Mouse (Mus musculus): ENCODE measurements around the gene Vhl.
A peak's percentile ranks its signal among the peaks of the same experiment; 100 is the strongest.

The Vhl gene

GRCm38 (mm10) chr6:113638302-113639040 is 14.7 kb downstream of the Vhl start, which contains the start of gene Irak2:
TSS of gene Irak2 (plus strand) at chr6:113638467.
- Histone ChIP-seq H3K9me3 (ENCODE audit: low read length) (no peaks in the 10 kb centered on the region), H3K27me3 (ENCODE audit: insufficient read depth, low read length) (no peaks in the 10 kb centered on the region), H3K4me1 (replicated peaks; ENCODE audit: low read depth, low read length) (peaks cover 39% of the 10 kb centered on the region), H3K36me3 (ENCODE audit: insufficient read depth, low read length) (no peaks in the 10 kb centered on the region), H3K4me3 (replicated peaks; ENCODE audit: low read length) (peak within 1 kb of the TSS; percentile 64)
- TF ChIP-seq CTCF (conservative IDR thresholded peaks at IDR 0.05; ENCODE audit: low read length) (peak; percentile 62), POU5F1 (IDR thresholded peaks at IDR 0.05; ENCODE audit: borderline replicate concordance, low read length) (no peak)

- no peak for TF ChIP-seq CTCF (conservative IDR thresholded peaks at IDR 0.05; ENCODE audit: low read length)
- no peak for TF ChIP-seq POU5F1 (IDR thresholded peaks at IDR 0.05; ENCODE audit: borderline replicate concordance, low read length)
- TF ChIP-seq NANOG (IDR thresholded peaks at IDR 0.05; ENCODE audit: borderline replicate concordance, low read length) = no peak
- Histone ChIP-seq H3K36me3 (ENCODE audit: insufficient read depth, low read length) (no peaks in the 10 kb centered on the region), H3K9me3 (ENCODE audit: low read length) (no peaks in the 10 kb centered on the region), H3K27me3 (ENCODE audit: insufficient read depth, low read length) (no peaks in the 10 kb centered on the region), H3K4me1 (replicated peaks; ENCODE audit: low read depth, low read length) (peaks cover 36% of the 10 kb centered on the region), H3K4me3 (replicated peaks; ENCODE audit: low read length) (no peak overlapping the region)
These were observed 15.4 kb downstream of the Vhl start for GRCm38 (mm10) chr6:113639201-113639600.

- peaks cover 10% of the 10 kb centered on the region for H3K4me1 ChIP-seq (replicated peaks; ENCODE audit: low read depth, low read length)
- H3K4me3 ChIP-seq (replicated peaks; ENCODE audit: low read length) = no peak overlapping the region
- H3K27me3 ChIP-seq (ENCODE audit: insufficient read depth, low read length) = no peaks in the 10 kb centered on the region
- TF ChIP-seq POU5F1 (IDR thresholded peaks at IDR 0.05; ENCODE audit: borderline replicate concordance, low read length) = no peak
- no peak for TF ChIP-seq CTCF (conservative IDR thresholded peaks at IDR 0.05; ENCODE audit: low read length)
- TF ChIP-seq NANOG (IDR thresholded peaks at IDR 0.05; ENCODE audit: borderline replicate concordance, low read length) = no peak
- no peaks in the 10 kb centered on the region for H3K9me3 ChIP-seq (ENCODE audit: low read length)
- H3K36me3 ChIP-seq (ENCODE audit: insufficient read depth, low read length) = no peaks in the 10 kb centered on the region
These were observed 18.8 kb downstream of the Vhl start for GRCm38 (mm10) chr6:113642605-113643004.

- no peaks in the 10 kb centered on the region for H3K27me3 ChIP-seq (ENCODE audit: insufficient read depth, low read length)
- TF ChIP-seq CTCF (conservative IDR thresholded peaks at IDR 0.05; ENCODE audit: low read length) (no peak), POU5F1 (IDR thresholded peaks at IDR 0.05; ENCODE audit: borderline replicate concordance, low read length) (no peak), NANOG (IDR thresholded peaks at IDR 0.05; ENCODE audit: borderline replicate concordance, low read length) (no peak)
- no peaks in the 10 kb centered on the region for H3K9me3 ChIP-seq (ENCODE audit: low read length)
- no peak overlapping the region for H3K4me3 ChIP-seq (replicated peaks; ENCODE audit: low read length)
- peaks cover 7% of the 10 kb centered on the region for H3K4me1 ChIP-seq (replicated peaks; ENCODE audit: low read depth, low read length)
- no peaks in the 10 kb centered on the region for H3K36me3 ChIP-seq (ENCODE audit: insufficient read depth, low read length)
These were observed 19.3 kb downstream of the Vhl start for GRCm38 (mm10) chr6:113643021-113643420.

- Histone ChIP-seq H3K9me3 (ENCODE audit: low read length) (no peaks in the 10 kb centered on the region), H3K4me1 (replicated peaks; ENCODE audit: low read depth, low read length) (no peaks in the 10 kb centered on the region; the same call in 1 of the 2 replicates), H3K36me3 (ENCODE audit: insufficient read depth, low read length) (no peaks in the 10 kb centered on the region), H3K27me3 (ENCODE audit: insufficient read depth, low read length) (no peaks in the 10 kb centered on the region), H3K4me3 (replicated peaks; ENCODE audit: low read length) (no peak overlapping the region)
- TF ChIP-seq NANOG (IDR thresholded peaks at IDR 0.05; ENCODE audit: borderline replicate concordance, low read length) (no peak), POU5F1 (IDR thresholded peaks at IDR 0.05; ENCODE audit: borderline replicate concordance, low read length) (no peak), CTCF (conservative IDR thresholded peaks at IDR 0.05; ENCODE audit: low read length) (no peak)
These were observed 20.2 kb downstream of the Vhl start for GRCm38 (mm10) chr6:113643967-113644366.

GRCm38 (mm10) chr6:113644808-113645207 is 21.0 kb downstream of the Vhl start:
- Histone ChIP-seq H3K27me3 (ENCODE audit: insufficient read depth, low read length) (no peaks in the 10 kb centered on the region), H3K9me3 (ENCODE audit: low read length) (no peaks in the 10 kb centered on the region), H3K4me1 (replicated peaks; ENCODE audit: low read depth, low read length) (peaks cover 5% of the 10 kb centered on the region), H3K4me3 (replicated peaks; ENCODE audit: low read length) (no peak overlapping the region), H3K36me3 (ENCODE audit: insufficient read depth, low read length) (no peaks in the 10 kb centered on the region)
- TF ChIP-seq CTCF (conservative IDR thresholded peaks at IDR 0.05; ENCODE audit: low read length) (no peak), NANOG (IDR thresholded peaks at IDR 0.05; ENCODE audit: borderline replicate concordance, low read length) (no peak), POU5F1 (IDR thresholded peaks at IDR 0.05; ENCODE audit: borderline replicate concordance, low read length) (no peak)

- H3K4me1 ChIP-seq (replicated peaks; ENCODE audit: low read depth, low read length) = peaks cover 51% of the 10 kb centered on the region
- no peak overlapping the region for H3K4me3 ChIP-seq (replicated peaks; ENCODE audit: low read length)
- H3K9me3 ChIP-seq (ENCODE audit: low read length) = no peaks in the 10 kb centered on the region
- no peaks in the 10 kb centered on the region for H3K36me3 ChIP-seq (ENCODE audit: insufficient read depth, low read length)
- H3K27me3 ChIP-seq (ENCODE audit: insufficient read depth, low read length) = no peaks in the 10 kb centered on the region
- TF ChIP-seq CTCF (conservative IDR thresholded peaks at IDR 0.05; ENCODE audit: low read length) = no peak
- TF ChIP-seq NANOG (IDR thresholded peaks at IDR 0.05; ENCODE audit: borderline replicate concordance, low read length) = no peak
- no peak for TF ChIP-seq POU5F1 (IDR thresholded peaks at IDR 0.05; ENCODE audit: borderline replicate concordance, low read length)
These were observed 25.8 kb downstream of the Vhl start for GRCm38 (mm10) chr6:113649346-113650196.

- TF ChIP-seq CTCF (conservative IDR thresholded peaks at IDR 0.05; ENCODE audit: low read length) = no peak
- TF ChIP-seq NANOG (IDR thresholded peaks at IDR 0.05; ENCODE audit: borderline replicate concordance, low read length) = no peak
- no peak for TF ChIP-seq POU5F1 (IDR thresholded peaks at IDR 0.05; ENCODE audit: borderline replicate concordance, low read length)
- no peaks in the 10 kb centered on the region for H3K9me3 ChIP-seq (ENCODE audit: low read length)
- no peak overlapping the region for H3K4me3 ChIP-seq (replicated peaks; ENCODE audit: low read length)
- H3K27me3 ChIP-seq (ENCODE audit: insufficient read depth, low read length) = no peaks in the 10 kb centered on the region
- H3K4me1 ChIP-seq (replicated peaks; ENCODE audit: low read depth, low read length) = peaks cover 58% of the 10 kb centered on the region
- no peaks in the 10 kb centered on the region for H3K36me3 ChIP-seq (ENCODE audit: insufficient read depth, low read length)
These were observed 26.5 kb downstream of the Vhl start for GRCm38 (mm10) chr6:113650197-113650640.
